Mouse (Mus musculus): Measurements from ENCODE around the gene Zfhx3.

DNA sequence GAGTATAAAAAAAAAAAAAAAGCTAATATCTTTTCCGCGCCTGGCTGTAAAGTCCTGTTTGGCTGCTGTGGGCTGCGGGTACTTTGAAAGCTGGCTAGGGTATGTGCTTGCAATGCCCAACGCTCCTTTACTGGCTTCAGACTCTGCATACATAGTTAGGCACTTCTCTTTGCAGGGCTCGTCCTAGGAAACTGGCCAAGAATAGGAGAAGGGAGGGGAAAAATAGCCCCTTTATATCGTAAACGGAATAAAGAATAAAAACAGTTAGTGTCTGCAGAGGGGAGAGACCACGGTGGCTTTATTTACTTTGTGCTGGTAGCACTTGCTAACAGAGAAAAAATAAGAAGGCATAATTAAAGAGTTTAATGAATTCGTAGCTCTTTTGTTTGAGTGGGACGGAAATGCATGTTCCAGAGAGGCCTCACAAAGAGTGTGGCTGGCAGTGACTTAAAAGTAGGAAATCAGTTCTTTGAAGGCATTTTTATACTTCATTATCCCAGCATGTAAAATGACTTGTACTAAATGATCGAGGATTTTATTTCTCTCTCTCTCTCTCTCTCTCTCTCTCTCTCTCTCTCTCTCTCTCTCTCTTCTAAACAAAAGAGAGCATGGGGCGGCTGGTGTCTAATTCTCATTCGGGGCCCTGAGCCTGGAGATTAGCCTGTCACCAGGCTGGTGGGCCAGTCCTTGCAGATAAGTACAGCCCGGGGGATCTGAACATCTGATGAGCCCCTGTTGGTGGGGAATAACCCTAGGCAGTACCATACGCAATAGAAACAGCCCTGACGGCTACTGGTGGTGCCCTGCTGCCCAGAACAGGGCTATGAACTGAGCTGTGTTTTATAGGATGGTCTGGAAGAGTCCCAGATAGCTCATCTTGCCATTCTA lies 159.8 kb downstream of the Zfhx3 start:
- TF ChIP-seq POLR2A (IDR thresholded peaks at IDR 0.05; ENCODE audit: extremely low read depth, insufficient read depth, low read length): no peak
- TF ChIP-seq CTCF (IDR thresholded peaks at IDR 0.05; ENCODE audit: low read depth, low read length): no peak
